Mouse (Mus musculus): ENCODE data around the gene B830017H08Rik. TPM values are rescaled to one million over a fixed set of nuclear protein-coding genes. Genes with fewer than 3 reads are reported as not detected.
A peak's percentile ranks its signal among the peaks of the same experiment; 100 is the strongest.

The B830017H08Rik gene
- polyA plus RNA-seq (2015; fragmentation: Nextera tagmentation; extraction: Ambion mirVana) = 0.26 and 0.27 TPM in 2 replicates

GRCm38 (mm10) chr16:17832821-17833220 is at the start of gene B830017H08Rik:
Gene B830017H08Rik (plus strand): TSS chr16:17833121.
- Histone ChIP-seq H3K4me1 (peaks cover 31% of the 10 kb centered on the region), H3K36me3 (no peaks in the 10 kb centered on the region), H3K4me2 (peak within 1 kb of the TSS; percentile 99), H3K9ac (peak within 1 kb of the TSS; percentile 44), H3K27me3 (peaks cover 96% of the 10 kb centered on the region), H3K4me3 (replicated peaks) (peak within 1 kb of the TSS; percentile 62), H3K9me3 (replicated peaks) (no peaks in the 10 kb centered on the region), H3K27ac (no peak within 1 kb of the TSS)
- ATAC-seq (replicated peaks; ENCODE audit: low FRiP score) = no peak
- WGBS = 35% methylated on average over 7 of the region's 7 CpGs

DNA sequence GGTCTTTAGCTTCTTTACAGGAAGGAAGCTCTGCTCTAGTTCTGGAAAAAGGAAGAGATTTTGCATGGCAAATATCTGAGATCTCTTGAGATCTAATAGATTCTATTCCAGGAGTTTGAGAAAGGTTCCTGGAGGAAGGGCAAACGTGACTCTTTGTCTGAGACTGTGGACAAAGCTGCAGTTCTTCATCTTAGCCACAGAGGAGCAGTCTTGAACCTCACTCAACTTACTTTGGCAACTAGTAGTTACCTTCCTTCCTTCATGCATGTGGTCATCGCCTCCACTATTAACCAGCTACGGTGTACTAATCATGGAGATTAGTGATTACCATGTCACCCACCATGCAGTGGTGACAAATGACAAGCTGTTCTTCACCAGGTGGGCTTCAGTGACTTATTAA is 47.6 kb upstream of the B830017H08Rik start:
- no peak overlapping the region for H3K9ac ChIP-seq
- no peak for ATAC-seq (replicated peaks; ENCODE audit: low FRiP score)
- no peaks in the 10 kb centered on the region for H3K4me1 ChIP-seq
- H3K4me2 ChIP-seq = no peak overlapping the region
- H3K4me3 ChIP-seq (replicated peaks) = no peak overlapping the region
- H3K36me3 ChIP-seq = peaks cover 90% of the 10 kb centered on the region
- H3K27me3 ChIP-seq = no peaks in the 10 kb centered on the region
- H3K27ac ChIP-seq = no peak overlapping the region
- 64% methylated on average over 3 of the region's 3 CpGs for WGBS
- H3K9me3 ChIP-seq (replicated peaks) = no peaks in the 10 kb centered on the region

DNA sequence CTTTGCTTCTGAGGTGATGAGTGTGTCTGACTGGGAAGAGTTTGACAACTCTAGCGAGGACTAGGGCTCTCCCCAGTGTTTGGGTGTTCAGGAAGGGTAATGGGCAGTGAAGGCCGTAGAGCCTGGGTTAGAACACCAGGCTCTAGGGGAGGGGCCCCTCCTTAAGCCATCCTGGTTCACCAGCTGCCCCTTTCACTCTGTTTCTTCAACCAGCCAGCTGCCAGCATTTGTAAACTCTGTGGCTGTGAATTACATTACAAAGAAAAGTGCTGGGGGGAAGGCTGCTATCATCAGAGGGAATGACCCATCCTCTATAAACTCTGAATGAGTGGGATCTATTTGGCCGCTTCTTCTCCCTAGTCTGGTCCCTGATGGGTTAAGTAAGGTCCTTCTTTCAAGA is 40.2 kb upstream of the B830017H08Rik start:
- no peak overlapping the region for H3K4me2 ChIP-seq
- ATAC-seq (replicated peaks; ENCODE audit: low FRiP score) = no peak
- 61% methylated on average over 3 of the region's 3 CpGs for WGBS
- no peak overlapping the region for H3K27ac ChIP-seq
- peaks cover 63% of the 10 kb centered on the region for H3K36me3 ChIP-seq
- H3K27me3 ChIP-seq = peaks cover 20% of the 10 kb centered on the region
- H3K9me3 ChIP-seq (replicated peaks) = no peaks in the 10 kb centered on the region
- H3K4me1 ChIP-seq = peaks cover 18% of the 10 kb centered on the region
- H3K4me3 ChIP-seq (replicated peaks) = no peak overlapping the region
- no peak overlapping the region for H3K9ac ChIP-seq

- Histone ChIP-seq H3K27ac (no peak overlapping the region), H3K27me3 (peaks cover 32% of the 10 kb centered on the region), H3K4me1 (peaks cover 31% of the 10 kb centered on the region), H3K4me2 (no peak overlapping the region), H3K36me3 (peaks cover 52% of the 10 kb centered on the region), H3K4me3 (replicated peaks) (no peak overlapping the region), H3K9ac (no peak overlapping the region), H3K9me3 (replicated peaks) (no peaks in the 10 kb centered on the region)
- 91% methylated on average over 4 of the region's 4 CpGs for WGBS
- ATAC-seq (replicated peaks; ENCODE audit: low FRiP score) = no peak
Measured at GRCm38 (mm10) chr16:17794047-17794446, 38.9 kb upstream of the B830017H08Rik start.

DNA sequence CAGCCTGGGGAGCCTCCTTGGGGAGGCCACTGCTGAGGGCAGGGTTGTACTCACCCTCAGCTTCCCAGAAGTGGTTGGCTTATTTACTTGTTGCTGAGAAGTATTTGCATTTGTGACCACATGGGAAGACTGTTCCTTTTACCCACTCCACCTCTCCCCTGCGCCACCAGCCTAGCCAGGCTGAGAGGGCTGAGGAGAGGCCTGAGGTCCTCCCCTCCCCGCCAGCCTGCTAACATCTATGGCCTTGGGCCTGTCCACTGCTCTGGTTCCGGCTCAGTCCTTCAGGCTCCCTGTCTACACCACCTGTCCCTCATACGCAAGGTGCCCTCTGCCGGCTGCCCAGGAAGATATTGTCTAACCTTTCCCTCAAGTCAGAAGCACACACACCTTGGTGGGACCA is 37.3 kb upstream of the B830017H08Rik start:
- peaks cover 46% of the 10 kb centered on the region for H3K27me3 ChIP-seq
- peaks cover 37% of the 10 kb centered on the region for H3K36me3 ChIP-seq
- H3K9ac ChIP-seq = no peak overlapping the region
- no peak for ATAC-seq (replicated peaks; ENCODE audit: low FRiP score)
- H3K27ac ChIP-seq = no peak overlapping the region
- H3K4me1 ChIP-seq = peaks cover 45% of the 10 kb centered on the region
- 77% methylated on average over 5 of the region's 5 CpGs for WGBS
- H3K4me3 ChIP-seq (replicated peaks) = no peak overlapping the region
- H3K4me2 ChIP-seq = no peak overlapping the region
- no peaks in the 10 kb centered on the region for H3K9me3 ChIP-seq (replicated peaks)

- Histone ChIP-seq H3K4me2 (peak overlapping the region; percentile 87), H3K4me1 (peaks cover 54% of the 10 kb centered on the region), H3K4me3 (replicated peaks) (peak overlapping the region; percentile 58), H3K9ac (peak overlapping the region; percentile 65; the same call in 1 of the 2 replicates), H3K27ac (peak overlapping the region; percentile 90), H3K27me3 (peaks cover 55% of the 10 kb centered on the region), H3K36me3 (peaks cover 29% of the 10 kb centered on the region), H3K9me3 (replicated peaks) (no peaks in the 10 kb centered on the region)
- ATAC-seq (replicated peaks; ENCODE audit: low FRiP score) = no peak
Measured at GRCm38 (mm10) chr16:17796519-17796918, 36.4 kb upstream of the B830017H08Rik start.

DNA sequence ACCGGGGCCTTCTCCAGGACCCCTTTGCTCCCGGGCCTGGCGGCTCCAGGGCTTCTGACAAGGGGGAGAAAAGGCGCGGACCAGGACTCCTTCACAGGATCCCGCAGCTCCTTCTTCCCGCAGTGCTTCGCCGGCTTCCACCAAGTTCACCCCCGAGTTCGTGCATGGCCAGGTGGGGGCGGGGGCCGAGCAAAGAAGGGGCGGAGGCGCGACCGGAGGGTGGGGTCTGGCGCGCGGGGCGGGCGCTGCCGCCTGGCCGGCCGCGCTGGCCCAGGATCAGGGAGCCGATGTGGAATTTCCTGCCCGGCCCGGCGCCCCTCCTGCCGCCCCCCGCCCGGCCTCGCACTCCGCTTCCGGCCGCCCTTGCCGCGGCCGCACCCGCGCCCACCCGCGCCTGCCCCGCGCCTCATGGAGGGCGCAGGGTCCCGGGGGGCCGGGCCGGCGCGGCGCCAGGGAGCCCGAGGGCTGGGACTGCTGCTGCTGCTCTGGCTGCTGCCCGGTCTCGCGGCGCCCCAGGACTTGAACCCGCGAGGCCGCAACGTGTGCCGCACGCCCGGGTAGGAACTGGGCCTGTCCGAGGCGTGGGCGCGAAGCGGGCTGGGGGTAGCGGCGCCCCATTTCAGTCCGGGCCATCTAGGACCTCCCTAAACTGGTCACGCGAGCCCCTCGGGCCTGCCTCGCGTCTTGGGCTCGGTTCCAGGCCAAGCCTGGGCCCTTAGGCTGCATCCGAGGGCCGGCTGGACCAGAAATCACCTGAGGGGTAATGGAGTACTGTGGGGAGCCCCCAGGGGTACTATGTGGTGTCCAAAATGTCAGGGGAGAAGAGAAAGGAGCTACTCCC is 35.7 kb upstream of the B830017H08Rik start, which contains the start of gene Scarf2:
Scarf2 (plus strand) TSS at position 312 of the 841 bp plus-strand sequence.
- Histone ChIP-seq H3K4me2 (peak within 1 kb of the TSS; percentile 87), H3K9ac (peak within 1 kb of the TSS; percentile 65), H3K27me3 (peaks cover 62% of the 10 kb centered on the region), H3K27ac (peak within 1 kb of the TSS; percentile 90), H3K36me3 (peaks cover 22% of the 10 kb centered on the region), H3K4me3 (replicated peaks) (peak within 1 kb of the TSS; percentile 58), H3K9me3 (replicated peaks) (no peaks in the 10 kb centered on the region), H3K4me1 (peaks cover 61% of the 10 kb centered on the region)
- ATAC-seq (replicated peaks; ENCODE audit: low FRiP score) = peak; percentile 61
- WGBS = 2% methylated on average over 70 of the region's 81 CpGs

DNA sequence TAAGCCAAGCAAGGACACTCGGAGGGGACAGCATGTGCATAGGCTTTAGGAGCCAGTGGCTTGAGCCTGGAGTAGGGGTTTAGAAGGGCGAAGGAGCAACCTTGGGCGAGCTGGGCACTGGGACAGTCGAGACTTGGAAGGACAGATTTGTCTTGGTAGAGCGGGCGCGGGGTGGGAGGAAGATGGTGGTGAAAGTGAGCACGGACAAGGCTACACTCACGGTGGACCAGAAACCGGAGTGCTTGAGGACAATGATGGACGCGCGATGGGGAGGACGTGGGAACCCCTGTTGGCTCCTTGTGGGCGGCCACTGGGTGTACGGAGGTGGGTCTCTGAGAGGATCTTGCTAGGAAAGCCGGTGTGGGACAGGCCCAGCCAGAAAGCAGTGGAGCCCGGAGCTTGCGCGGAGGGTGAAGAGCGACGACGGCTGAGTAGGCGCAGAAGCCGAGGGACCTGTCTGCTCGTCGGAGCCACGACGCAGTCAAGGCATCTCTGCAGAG is 35.1 kb upstream of the B830017H08Rik start:
- H3K27me3 ChIP-seq = peaks cover 69% of the 10 kb centered on the region
- H3K9ac ChIP-seq = peak overlapping the region; percentile 65
- H3K4me1 ChIP-seq = peaks cover 67% of the 10 kb centered on the region
- H3K9me3 ChIP-seq (replicated peaks) = no peaks in the 10 kb centered on the region
- peak overlapping the region; percentile 90 for H3K27ac ChIP-seq
- WGBS = 4% methylated on average over 29 of the region's 29 CpGs
- H3K36me3 ChIP-seq = peaks cover 15% of the 10 kb centered on the region
- peak; percentile 42 for ATAC-seq (replicated peaks; ENCODE audit: low FRiP score)
- H3K4me3 ChIP-seq (replicated peaks) = peak overlapping the region; percentile 58
- H3K4me2 ChIP-seq = peak overlapping the region; percentile 87

GRCm38 (mm10) chr16:17798321-17799180 is 34.4 kb upstream of the B830017H08Rik start:
- ATAC-seq (replicated peaks; ENCODE audit: low FRiP score) = peak; percentile 61
- H3K27ac ChIP-seq = peak overlapping the region; percentile 90
- peak overlapping the region; percentile 87 for H3K4me2 ChIP-seq
- peaks cover 11% of the 10 kb centered on the region for H3K36me3 ChIP-seq
- peak overlapping the region; percentile 58 for H3K4me3 ChIP-seq (replicated peaks)
- peaks cover 74% of the 10 kb centered on the region for H3K4me1 ChIP-seq
- no peaks in the 10 kb centered on the region for H3K9me3 ChIP-seq (replicated peaks)
- peaks cover 75% of the 10 kb centered on the region for H3K27me3 ChIP-seq
- H3K9ac ChIP-seq = peak overlapping the region; percentile 65
- 3% methylated on average over 35 of the region's 45 CpGs for WGBS

DNA sequence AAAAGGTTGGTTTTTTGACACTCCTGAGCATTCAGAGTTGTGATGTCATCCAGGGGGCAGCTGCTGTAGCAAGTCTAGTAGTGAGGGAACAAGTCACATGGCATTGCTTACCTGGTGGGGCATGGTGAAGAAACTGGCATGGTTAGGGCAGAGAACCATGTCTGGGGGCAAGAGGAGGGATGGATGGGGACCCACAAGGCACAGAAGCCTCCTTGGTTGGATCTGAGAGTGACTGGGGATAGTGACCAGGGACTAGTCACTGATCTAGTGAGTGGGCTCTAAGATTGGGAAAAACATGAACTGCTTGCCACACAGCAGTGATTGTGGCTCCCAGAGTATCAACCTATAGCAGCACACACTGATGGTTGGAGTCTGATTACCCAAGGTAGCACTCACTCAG is 33.3 kb upstream of the B830017H08Rik start:
- Histone ChIP-seq H3K9me3 (replicated peaks) (no peaks in the 10 kb centered on the region), H3K4me2 (peak overlapping the region; percentile 87), H3K9ac (0 out of 2 replicates have a peak overlapping the region, but pooled peaks have one; percentile 65), H3K27me3 (peaks cover 86% of the 10 kb centered on the region), H3K4me1 (peaks cover 85% of the 10 kb centered on the region), H3K36me3 (peaks cover 5% of the 10 kb centered on the region; the same call in 1 of the 2 replicates), H3K4me3 (replicated peaks) (peak overlapping the region; percentile 58), H3K27ac (no peak overlapping the region)
- no peak for ATAC-seq (replicated peaks; ENCODE audit: low FRiP score)

DNA sequence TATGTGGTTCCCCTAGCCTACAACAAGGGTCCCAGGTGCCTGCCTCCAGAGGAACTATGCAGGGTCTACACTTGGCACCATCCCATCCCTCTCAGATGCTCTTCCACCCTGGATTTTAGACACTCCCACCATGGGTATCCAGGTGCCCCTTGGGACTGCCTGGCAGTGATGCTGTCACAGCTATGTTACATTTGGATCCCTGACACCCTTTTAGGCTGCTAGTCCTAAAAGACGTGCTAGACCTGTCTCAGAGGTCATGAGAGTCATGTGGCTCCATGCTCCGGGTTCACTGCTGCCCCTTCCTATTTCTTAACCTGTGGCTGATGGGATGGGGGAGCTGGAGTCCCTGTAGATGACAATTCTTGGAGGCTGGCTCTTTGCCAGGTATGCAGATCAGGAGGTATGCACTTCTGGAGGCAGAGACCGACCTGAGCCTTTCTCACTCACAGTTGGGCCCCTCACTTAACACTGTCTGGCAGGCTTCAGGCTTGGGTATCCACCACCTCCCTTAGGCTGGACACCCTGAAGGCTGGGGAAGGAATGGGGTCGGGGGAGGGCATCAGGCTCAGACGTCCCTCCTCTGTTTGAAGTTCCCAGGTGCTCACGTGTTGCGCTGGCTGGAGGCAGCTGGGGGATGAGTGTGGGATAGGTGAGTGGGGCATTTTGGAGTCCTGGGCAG is 31.0 kb upstream of the B830017H08Rik start:
- no peak overlapping the region for H3K9ac ChIP-seq
- H3K4me1 ChIP-seq = peaks cover 94% of the 10 kb centered on the region
- WGBS = 23% methylated on average over 7 of the region's 7 CpGs
- peaks cover 95% of the 10 kb centered on the region for H3K27me3 ChIP-seq
- H3K36me3 ChIP-seq = peaks cover 5% of the 10 kb centered on the region; the same call in 1 of the 2 replicates
- no peak for ATAC-seq (replicated peaks; ENCODE audit: low FRiP score)
- peak overlapping the region; percentile 64; the same call in 1 of the 2 replicates for H3K4me2 ChIP-seq
- no peak overlapping the region for H3K27ac ChIP-seq
- H3K9me3 ChIP-seq (replicated peaks) = no peaks in the 10 kb centered on the region
- peak overlapping the region; percentile 36 for H3K4me3 ChIP-seq (replicated peaks)
